Mouse (Mus musculus) spleen, postnatal 4 days (tissue): ENCODE results near the gene Gria4.
A peak's percentile ranks its signal among the peaks of the same experiment; 100 is the strongest.
"Not testable (repeated sequence)": the region's sequence is repeated elsewhere in the genome, so short reads cannot be mapped to it uniquely, and the experiment has no call there.

Source experiments
- DNase-seq, 2 experiments: peaks; one replicate each; pipeline ENCODE4 v3.0.0; 2022; ENCODE audit warnings: low spot score in 2 of 2

The Gria4 gene

GRCm38 (mm10) chr9:4573596-4573995 is 222.4 kb downstream of the Gria4 start:
- no peak for DNase-seq

DNA sequence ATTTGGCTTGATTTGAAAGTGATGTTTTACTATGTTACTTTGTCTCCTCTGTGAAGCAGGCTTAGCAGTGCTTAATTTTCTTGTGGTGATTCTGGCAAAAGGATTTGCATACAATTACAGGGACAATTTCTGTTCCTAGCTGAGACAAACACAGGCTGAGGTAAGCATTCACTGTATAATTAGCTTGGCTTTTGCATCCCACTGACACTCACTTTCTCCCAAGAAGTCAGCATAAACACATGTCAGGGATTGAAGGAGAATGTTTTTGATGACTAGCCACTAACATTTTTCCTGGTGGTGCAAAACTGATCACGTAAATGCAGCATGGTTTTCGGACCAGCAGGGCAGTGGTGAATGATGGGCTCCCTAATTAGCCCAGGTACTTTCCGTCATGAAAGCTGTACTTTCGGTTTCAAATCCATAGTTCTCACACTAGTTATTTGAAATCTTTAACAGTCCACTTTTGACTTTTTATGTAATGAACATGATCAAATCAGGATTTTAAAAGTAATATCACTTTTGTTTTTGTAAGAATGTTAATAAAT is 240.5 kb downstream of the Gria4 start:
- no peak for DNase-seq

DNA sequence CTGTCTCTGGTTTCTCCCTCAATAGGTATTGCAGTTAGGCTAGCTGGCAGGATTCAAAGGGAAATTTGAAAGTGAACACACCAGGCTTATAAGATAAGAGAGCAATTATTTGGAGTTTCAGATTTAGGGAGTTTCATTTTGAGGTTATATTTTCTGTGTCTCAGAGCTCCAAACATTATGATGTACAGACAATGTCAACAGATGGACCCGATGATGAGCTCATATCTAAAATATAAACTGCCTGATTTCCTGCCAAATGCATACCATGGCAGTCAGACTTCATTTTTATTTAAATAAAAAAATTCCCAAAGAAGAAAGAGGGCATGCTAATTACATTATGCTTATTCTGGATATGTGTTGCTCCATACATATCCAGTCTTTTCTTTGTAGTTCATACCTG is 256.8 kb downstream of the Gria4 start:
- no peak for DNase-seq

DNA sequence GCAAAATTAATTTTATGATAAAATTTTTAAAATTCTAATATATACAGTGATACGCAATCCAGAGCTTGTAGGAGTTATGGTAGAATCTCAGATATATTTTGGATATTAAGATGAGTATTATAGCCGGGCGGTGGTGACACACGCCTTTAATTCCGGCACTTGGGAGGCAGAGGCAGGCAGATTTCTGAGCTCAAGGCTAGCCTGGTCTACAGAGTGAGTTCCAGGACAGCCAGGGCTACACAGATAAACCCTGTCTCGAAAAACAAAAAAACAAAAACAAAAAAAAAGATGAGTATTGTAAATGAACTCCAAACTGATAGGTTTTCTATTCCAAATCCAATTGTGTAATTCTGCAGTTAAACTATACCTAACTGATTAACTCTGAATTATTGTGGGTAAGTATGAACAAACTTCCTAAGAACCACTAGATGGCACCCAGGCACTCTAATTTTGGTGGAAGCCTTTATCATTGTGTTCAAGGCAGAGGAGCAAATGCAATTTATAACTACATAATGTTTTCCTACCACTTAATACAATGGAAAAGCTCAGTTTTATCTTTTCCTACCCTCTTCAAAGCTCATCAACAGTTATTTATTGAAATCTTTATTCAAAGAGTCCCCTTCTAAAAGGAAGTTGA is 259.4 kb downstream of the Gria4 start:
- no peak for DNase-seq

- DNase-seq: no peak
These were observed 281.5 kb downstream of the Gria4 start for GRCm38 (mm10) chr9:4514563-4514885.

GRCm38 (mm10) chr9:4513796-4514562 is 282.1 kb downstream of the Gria4 start:
- no peak for DNase-seq

DNA sequence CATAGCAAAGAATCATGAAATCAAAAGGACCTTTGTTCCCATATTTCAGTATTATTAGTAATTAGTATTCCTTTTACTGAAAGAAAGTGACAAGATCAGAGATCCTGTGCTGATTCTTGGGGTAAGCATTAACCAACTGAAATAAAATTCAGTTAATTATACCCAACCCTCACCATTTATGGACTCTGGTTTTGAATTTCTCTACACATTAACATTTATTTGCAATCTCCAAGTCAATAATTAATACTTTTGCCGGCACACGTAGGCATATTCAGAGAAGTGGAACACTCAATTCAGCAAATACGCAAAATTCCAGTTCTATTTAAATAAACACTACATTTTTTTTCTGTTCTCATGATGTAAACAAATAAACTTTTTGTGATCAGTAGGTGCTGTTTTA is 289.9 kb downstream of the Gria4 start:
- no peak for DNase-seq

GRCm38 (mm10) chr9:4505087-4505486 is 290.9 kb downstream of the Gria4 start:
- DNase-seq: no peak

DNA sequence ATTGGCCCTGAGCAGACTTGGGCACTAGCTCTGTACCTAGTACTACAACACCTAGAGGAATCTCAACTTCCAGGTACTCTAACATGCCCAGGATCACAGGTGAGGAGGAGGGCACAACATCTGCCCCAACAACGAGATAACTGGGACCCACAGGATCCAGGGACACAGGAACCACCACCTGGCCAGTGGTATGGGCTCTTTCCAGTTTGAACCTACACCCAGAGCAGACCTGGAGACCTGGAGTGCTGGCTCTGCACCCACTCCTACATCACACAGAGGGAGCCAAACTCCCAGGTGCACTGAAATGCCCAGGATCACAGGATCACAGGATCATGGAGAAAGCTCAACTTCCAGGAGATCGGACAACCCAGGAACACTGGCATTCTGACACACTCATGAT is 309.6 kb downstream of the Gria4 start:
- no peak for DNase-seq

DNA sequence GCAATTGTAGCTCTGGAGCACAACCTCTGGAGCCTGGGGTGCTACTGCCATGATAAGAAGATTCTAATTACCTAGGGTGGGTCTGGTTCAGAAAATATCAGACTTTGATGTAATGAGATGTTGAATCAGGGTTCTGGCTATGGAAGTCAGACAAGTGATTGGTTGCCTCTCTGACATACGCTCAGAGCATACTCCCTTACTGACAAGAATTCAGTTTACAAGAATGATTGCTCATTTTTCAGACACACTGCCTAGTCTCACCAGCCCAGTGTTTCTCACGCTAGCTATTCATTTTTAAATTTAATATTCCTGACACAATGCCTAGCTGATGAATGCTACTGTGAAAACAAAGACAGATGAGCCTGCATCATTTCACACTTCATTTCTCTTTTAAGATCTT is 311.5 kb downstream of the Gria4 start:
- DNase-seq: no peak

GRCm38 (mm10) chr9:4470791-4471190 is 325.2 kb downstream of the Gria4 start:
- no peak for DNase-seq

DNA sequence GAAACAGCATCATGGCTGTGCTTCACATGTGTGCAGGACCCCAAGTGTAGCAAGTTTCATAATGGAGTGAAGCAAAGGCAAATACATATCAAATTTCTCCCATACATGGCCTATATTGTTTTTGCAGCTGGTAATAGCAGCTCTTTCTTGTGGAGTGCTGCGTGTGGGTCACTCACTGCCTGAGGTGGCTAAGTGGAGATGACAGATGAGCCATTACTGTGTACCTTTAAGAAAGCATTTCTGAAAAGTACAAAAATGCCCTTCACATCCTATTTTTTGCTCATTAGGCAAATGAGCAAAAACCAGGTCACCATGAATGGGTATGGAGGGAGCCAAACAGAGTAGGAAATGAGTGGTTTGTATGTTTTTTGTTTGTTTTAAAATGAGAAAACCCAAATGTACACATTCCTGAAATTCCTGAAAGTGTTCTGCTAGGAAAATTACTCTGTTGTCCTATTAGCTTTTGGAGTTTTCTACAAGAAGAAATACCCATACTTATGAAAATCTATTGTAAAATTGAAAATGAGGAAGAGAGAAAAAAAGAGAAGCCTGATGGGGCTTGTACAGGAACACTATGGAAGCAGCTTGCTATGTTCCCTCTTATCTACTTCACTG is 336.5 kb downstream of the Gria4 start:
- no peak for DNase-seq

DNA sequence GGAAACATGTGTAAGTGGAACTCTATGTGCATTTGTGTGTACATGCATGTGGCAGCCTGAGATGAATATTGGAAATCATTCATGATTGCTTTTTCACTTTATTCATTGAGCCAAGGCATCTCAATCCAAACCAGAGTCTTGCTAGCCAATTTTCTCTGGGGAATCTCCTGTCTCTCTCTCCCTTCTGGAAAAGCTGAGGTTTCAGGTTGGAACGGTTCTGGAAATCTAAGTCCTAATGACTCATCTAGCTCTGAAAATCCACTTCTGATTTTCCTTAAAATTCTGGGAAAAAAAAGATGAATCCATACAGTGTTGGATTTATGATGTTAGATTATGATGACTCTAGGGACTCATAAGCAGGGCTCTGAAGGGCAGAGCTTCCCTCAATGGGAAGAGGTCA is 337.8 kb downstream of the Gria4 start:
- DNase-seq: no peak

- DNase-seq: no peak
These were observed 338.4 kb downstream of the Gria4 start for GRCm38 (mm10) chr9:4457644-4458043.

DNA sequence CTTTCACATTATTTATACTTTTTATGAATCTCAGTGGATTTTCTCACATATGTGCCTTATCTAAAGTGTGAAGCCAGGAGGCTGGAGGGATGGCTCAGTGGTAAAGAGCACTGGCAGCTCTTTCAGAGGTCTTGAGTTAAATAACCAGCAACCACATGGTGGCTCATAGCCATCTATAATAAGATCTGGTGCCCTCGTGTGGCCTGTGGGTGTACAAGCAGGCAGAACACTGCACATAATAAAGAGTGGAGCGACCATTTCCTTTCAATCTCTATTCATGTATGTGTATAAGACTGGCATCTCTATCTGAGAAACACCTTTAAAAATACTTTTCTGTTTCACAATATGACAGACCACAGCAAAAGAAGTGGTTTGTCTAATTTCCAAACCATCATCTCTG is 353.1 kb downstream of the Gria4 start:
- DNase-seq: peak; percentile 18 to 62

DNA sequence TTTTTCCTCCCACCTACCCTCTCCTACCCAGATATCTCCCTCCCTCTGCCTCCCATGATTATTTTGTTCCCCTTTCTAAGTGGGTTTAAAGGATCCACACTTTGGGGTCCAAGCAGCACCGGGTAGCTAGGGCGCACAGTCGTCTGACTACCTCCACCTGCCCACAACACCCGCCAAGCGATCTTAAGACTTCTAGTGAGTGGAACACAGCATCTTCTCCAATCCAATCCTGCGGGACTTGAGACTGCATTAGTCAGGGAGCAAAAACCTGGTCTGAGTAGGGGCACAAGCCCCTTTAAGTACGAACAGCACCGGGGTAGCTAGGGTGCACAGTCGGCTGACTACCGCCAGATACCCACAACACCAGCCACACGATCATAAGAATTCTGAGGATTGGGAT is 395.2 kb downstream of the Gria4 start:
- not testable (repeated sequence) for DNase-seq

DNA sequence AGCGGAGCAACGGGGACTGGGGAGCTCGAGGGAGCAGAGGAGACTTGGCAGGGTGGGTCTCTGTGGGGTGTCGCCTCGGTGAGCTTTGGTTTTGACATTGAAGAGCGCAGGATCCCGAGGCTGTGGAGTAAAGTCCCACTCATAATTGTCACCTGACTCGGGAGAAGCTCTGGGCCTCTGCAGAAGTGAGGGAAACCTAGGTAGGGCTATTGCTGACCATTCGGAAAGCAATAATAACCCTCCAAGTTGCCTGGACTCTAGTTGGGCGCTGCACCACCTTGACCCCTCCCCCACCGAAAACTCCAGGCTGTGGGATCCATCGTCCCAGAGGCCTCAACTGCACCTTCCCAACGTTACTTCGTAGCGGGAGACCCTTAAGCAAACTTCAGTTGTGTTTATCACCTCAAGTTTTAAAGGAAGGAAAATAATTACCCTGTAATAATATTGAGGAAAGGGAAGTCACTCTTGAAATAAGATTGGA is 419.4 kb downstream of the Gria4 start:
- DNase-seq: no peak

DNA sequence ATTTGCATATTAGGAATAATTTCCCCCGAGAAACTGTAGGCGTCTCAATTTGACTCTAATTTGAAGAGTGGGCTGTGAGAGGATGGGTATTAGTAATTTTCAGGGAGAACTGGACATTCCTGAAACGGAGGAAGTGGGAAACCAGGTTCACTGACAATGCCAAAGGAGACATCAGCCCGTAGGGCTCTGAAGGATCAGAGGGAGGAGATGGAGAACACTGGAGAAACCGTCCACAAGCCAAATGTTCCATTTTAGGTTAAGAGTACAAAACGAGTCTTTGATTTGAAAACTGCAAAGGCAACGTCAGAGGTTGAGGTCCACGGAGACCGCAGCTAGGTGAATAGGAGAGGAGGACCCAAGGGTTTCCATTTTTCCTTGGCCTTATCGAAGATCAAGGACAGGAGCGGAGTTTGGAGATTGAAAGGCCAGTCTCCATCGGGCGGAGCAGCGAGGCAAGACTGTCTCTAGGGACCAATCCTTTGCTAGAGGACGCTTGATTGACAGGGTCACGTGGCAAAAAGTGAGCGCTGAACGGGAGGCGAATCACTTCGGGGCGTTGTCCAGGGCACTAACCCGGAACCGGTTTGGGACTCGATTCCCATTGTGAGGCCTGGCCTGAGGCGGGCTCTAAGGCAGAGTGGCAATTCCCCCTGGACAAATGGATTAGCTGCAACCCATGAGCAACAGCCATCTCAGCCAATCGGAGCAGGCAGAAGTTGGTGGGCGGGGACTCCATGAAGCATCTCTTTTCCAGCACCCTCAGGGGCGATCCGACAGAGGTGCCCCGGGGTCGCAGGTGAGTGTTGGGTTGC is 420.0 kb downstream of the Gria4 start, which contains the start of gene Msantd4:
Gene Msantd4, plus strand, starts transcription at position 735 of the 812 bp plus-strand sequence.
- peak; percentile 87 to 92 for DNase-seq
